23 mouse cellular contexts compared by ENCODE assay signal in the genomic region with DNA sequence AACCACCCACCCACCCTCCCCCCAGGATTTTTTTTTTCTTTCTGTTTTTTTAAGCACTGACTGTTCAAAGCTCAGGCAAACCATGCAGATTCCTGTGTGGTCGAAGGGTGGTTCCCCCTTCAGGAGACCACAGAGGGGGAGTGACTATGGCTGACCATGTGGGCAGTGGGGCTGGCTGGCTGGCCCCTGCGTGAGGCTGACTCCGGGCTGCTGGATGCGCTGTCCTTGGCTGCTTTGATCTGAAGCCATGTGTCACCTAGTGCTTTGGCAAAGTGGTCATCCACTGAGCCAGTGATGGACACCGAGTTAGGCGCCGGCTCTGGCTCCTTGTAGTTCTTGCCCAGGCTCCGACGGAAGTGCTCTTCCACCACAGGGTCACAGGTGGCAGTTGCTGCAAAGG.
A peak's percentile ranks its signal among the peaks of the same experiment; 100 is the strongest.
DNase-seq lines count a peak whose midpoint lies in the region; ATAC-seq and TF ChIP-seq lines count a peak whose summit lies in the region.
"Had no signal": no experiment of that assay in that cellular context is flagged by ENCODE, and none has a peak within 500 bp of the region (broad histone marks: within the 10 kb centered on the region; RNA-seq: fewer than 3 reads in every experiment).

No protein-coding gene starts in this region.

- no peaks in the 10 kb centered on the region for H3K9me3 ChIP-seq in heart, embryonic 13.5 days
- no peaks in the 10 kb centered on the region for H3K9me3 ChIP-seq in lung, postnatal 0 days (ENCODE audit: low read length)
- H3K9me3 ChIP-seq: embryonic facial prominence, embryonic 10.5 days; limb, embryonic 13.5 days; liver, embryonic 13.5 days; neural tube, embryonic 12.5 days had no signal

- no peak for TF ChIP-seq EP300 in lung, postnatal 0 days (IDR thresholded peaks at IDR 0.05)

- DNase-seq in cerebellum, adult 9-11 months, result peak; percentile 42
- DNase-seq in cerebellum, adult 9-10 months, result no peak
- no peak for DNase-seq in heart, postnatal 36 days
- DNase-seq in layer of hippocampus, adult 2 months (ENCODE audit: low spot score in 2 of 2), result no peak
- DNase-seq in layer of hippocampus, adult 18-20 months (ENCODE audit: low spot score in 2 of 2), result no peak
- DNase-seq in lung, postnatal 0 days (ENCODE audit: low spot score), result no peak
- DNase-seq in lung, postnatal 25 days (ENCODE audit: low spot score), result no peak
- DNase-seq: adrenal gland, postnatal 10 days; gastrocnemius, postnatal 36 days; kidney, adult 2 months; kidney, postnatal 10 days; liver, embryonic 13.5 days; lung, postnatal 4 days; midbrain, embryonic 14.5 days; retina, postnatal 1 day; right cerebral cortex, postnatal 25 days; spleen, adult 18-20 months; thymus, postnatal 25 days had no signal

- H3K36me3 ChIP-seq in heart, embryonic 13.5 days, result peaks cover 59% of the 10 kb centered on the region
- H3K36me3 ChIP-seq in lung, postnatal 0 days (ENCODE audit: insufficient read depth, low read length), result peaks cover 23% of the 10 kb centered on the region

- TF ChIP-seq CTCF in layer of hippocampus, adult 2 months (conservative IDR thresholded peaks at IDR 0.05), result no peak
- TF ChIP-seq CTCF in lung, postnatal 0 days (IDR thresholded peaks at IDR 0.05), result no peak

- 74% methylated on average over 9 of the region's 9 CpGs for WGBS in heart, embryonic 13.5 days
- 56% methylated on average over 9 of the region's 9 CpGs for WGBS in lung, postnatal 0 days

- H3K4me2 ChIP-seq in heart, embryonic 13.5 days, result no peak overlapping the region
- H3K4me2 ChIP-seq in lung, postnatal 0 days (replicated peaks; ENCODE audit: low read depth, low read length), result no peak overlapping the region
- H3K4me2 ChIP-seq: limb, embryonic 13.5 days; liver, embryonic 13.5 days; neural tube, embryonic 12.5 days had no signal

- no peaks in the 10 kb centered on the region for H3K27me3 ChIP-seq in heart, embryonic 13.5 days (replicated peaks)
- no peaks in the 10 kb centered on the region for H3K27me3 ChIP-seq in lung, postnatal 0 days (replicated peaks; ENCODE audit: insufficient read depth, low read length)
- H3K27me3 ChIP-seq: limb, embryonic 13.5 days; liver, embryonic 13.5 days; neural tube, embryonic 12.5 days had no signal

- no peak for ATAC-seq in heart, embryonic 13.5 days (ENCODE audit: extremely low read depth, insufficient number of reproducible peaks, low FRiP score, low TSS enrichment)
- no peak for ATAC-seq in lung, postnatal 0 days
- ATAC-seq: forebrain, embryonic 16.5 days had no signal

- intact Hi-C loops in heart, postnatal 36 days (cut with DNase I), result loop anchor here (5.0 to 10.0 kb wide), 2 partner anchors 130 to 173 kb away; a partner anchor contains a TSS

- peak overlapping the region; percentile 86; the same call in 1 of the 2 replicates for H3K27ac ChIP-seq in heart, embryonic 13.5 days (replicated peaks)
- peak overlapping the region; percentile 83 for H3K27ac ChIP-seq in layer of hippocampus, adult 2 months
- H3K27ac ChIP-seq in lung, postnatal 0 days (ENCODE audit: low read length), result peak overlapping the region; percentile 51; the same call in 1 of the 2 replicates
- H3K27ac ChIP-seq: embryonic facial prominence, embryonic 10.5 days; liver, embryonic 13.5 days; neural tube, embryonic 12.5 days had no signal

- 0 out of 2 replicates have a peak overlapping the region, but pooled peaks have one; percentile 42 for H3K9ac ChIP-seq in heart, embryonic 13.5 days
- no peak overlapping the region for H3K9ac ChIP-seq in lung, postnatal 0 days (replicated peaks; ENCODE audit: low read depth)
- H3K9ac ChIP-seq: limb, embryonic 13.5 days; liver, embryonic 13.5 days; neural tube, embryonic 12.5 days had no signal

- no peak overlapping the region for H3K4me3 ChIP-seq in heart, embryonic 13.5 days
- H3K4me3 ChIP-seq in layer of hippocampus, adult 2 months, result no peak overlapping the region
- no peak overlapping the region for H3K4me3 ChIP-seq in lung, postnatal 0 days (ENCODE audit: low read depth, low read length)
- H3K4me3 ChIP-seq: embryonic facial prominence, embryonic 10.5 days; limb, embryonic 13.5 days; liver, embryonic 13.5 days; neural tube, embryonic 12.5 days had no signal

- peaks cover 74% of the 10 kb centered on the region for H3K4me1 ChIP-seq in heart, embryonic 13.5 days
- H3K4me1 ChIP-seq in lung, postnatal 0 days (ENCODE audit: insufficient read depth, low read depth, low read length), result peaks cover 28% of the 10 kb centered on the region
- H3K4me1 ChIP-seq: neural tube, embryonic 12.5 days had no signal
